Mouse (Mus musculus) sigmoid colon, adult 10 weeks (tissue): Measurements from ENCODE around the gene Mrpl14. TPM values are rescaled to one million over a fixed set of nuclear protein-coding genes. Genes with fewer than 3 reads are reported as not detected.

Experiments
- polyA plus RNA-seq: library from polyadenylated mRNA; stranded (reverse); fragments of 350-450 nt; fragmentation: Illumina TruSeq; extraction: RNeasy Lipid Tissue Mini Kit (QIAGEN cat#74804); gene quantifications from one replicate; pipeline ENCODE4 v1.2.3, GENCODE M21; 2014; ENCODE audit warnings: low read depth, low replicate concordance

Mrpl14 gene
- not detected for polyA plus RNA-seq

DNA sequence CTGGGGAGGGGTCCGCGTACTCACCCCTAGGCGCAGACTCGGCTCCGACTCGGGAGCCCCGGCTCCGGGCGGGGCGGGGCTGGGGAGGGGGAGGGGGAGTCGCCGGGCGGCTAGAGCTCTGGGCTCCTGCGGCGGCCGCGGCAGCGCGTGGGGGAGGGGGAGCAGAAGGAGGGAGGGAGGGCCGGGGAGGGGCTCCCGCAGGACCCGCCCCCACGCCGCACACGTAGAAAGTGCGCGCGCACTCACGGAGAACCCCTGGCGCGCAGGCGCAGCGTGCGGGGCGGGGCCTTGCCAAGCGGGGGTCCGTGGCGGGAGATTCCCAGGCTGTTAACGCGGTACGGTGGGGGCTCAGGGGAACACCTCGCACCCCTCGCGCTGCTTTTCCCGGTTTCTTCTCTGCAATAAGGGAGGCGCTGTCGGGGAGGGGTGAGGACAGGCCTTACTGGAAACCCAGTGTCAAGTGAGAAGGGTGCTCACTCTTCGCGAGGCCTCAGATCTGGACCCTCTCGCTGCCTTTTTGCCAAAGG is at the start of gene Mrpl14:
Mrpl14 (plus strand) TSS at position 230 of the 527 bp plus-strand sequence.

DNA sequence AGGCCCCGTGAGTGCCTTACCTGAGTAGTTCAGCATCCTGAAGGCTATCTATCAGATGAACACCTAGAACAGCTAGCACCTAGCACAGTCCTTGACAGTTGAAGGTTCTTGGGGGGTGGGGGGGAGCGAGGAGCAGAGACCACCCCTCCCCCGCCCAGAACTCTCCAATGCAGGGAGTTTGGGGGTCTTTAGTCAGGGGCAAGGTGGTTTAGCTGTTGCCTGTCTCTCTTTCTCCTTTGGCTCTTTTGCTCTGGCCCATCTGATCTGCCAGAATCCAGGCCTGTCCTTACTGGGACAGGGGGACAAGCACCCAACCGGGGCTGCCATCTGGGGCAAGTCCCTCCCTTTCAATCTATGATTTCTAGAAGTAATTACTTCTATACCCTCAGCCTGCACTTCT is 26.9 kb upstream of the Mrpl14 start, which contains the start of gene Capn11:
Capn11 (minus strand) TSS at position 101 of the 400 bp plus-strand sequence.

GRCm38 (mm10) chr17:45686716-45687115 is 594 bp downstream of the Mrpl14 start, which contains the start of gene Tmem63b:
Gene Tmem63b (minus strand): TSS chr17:45686905.

GRCm38 (mm10) chr17:45733735-45734301 is 47.7 kb downstream of the Mrpl14 start, which contains the start of gene 1600014C23Rik:
Gene 1600014C23Rik (minus strand): TSS chr17:45733844.

Other genes with a start within 250 kb of the Mrpl14 start
- not detected for gene Spats1, start 210.9 kb upstream of the Mrpl14 start, polyA plus RNA-seq
- gene Aars2, start 179.5 kb upstream of the Mrpl14 start, polyA plus RNA-seq = 0.47 TPM
- gene Tcte1, start 162.9 kb upstream of the Mrpl14 start, polyA plus RNA-seq = not detected
- 0.09 TPM for gene Tmem151b, start 136.6 kb upstream of the Mrpl14 start, polyA plus RNA-seq
- gene Nfkbie, start 130.6 kb upstream of the Mrpl14 start, polyA plus RNA-seq = 1.4 TPM
- 4.6 TPM for gene Slc35b2, start 122.4 kb upstream of the Mrpl14 start, polyA plus RNA-seq
- gene Hsp90ab1, start 113.1 kb upstream of the Mrpl14 start, polyA plus RNA-seq = 1,214 TPM
- 3.8 TPM for gene Slc29a1, start 86.7 kb upstream of the Mrpl14 start, polyA plus RNA-seq
- not detected for gene Mymx, start 84.2 kb upstream of the Mrpl14 start, polyA plus RNA-seq
- 1.1 TPM for gene Capn11, start 27.0 kb upstream of the Mrpl14 start, polyA plus RNA-seq
- 14.0 TPM for gene Tmem63b, start 583 bp downstream of the Mrpl14 start, polyA plus RNA-seq
- gene 1600014C23Rik, start 47.5 kb downstream of the Mrpl14 start, polyA plus RNA-seq = not detected